Mouse (Mus musculus) heart, postnatal 10 days (tissue): Measurements from ENCODE around the gene Taf1a. TPM values are rescaled to one million over a fixed set of nuclear protein-coding genes. Genes with fewer than 3 reads are reported as not detected.
"Not testable (repeated sequence)": the region's sequence is repeated elsewhere in the genome, so short reads cannot be mapped to it uniquely, and the experiment has no call there.

Source experiments
- DNase-seq, 2 experiments: peaks; one replicate each; pipeline ENCODE4 v3.0.0; 2021
- intact Hi-C: fragments of 180-260 bp; cut with DNase I; formaldehyde crosslinking; loops from one replicate; pipeline ENCODE4 v1.15.1; 2025
- total RNA-seq, 2 experiments: library from RNA; stranded (reverse); gene quantifications; 2 replicates each; pipeline ENCODE4 v1.2.3; 2021

Gene Taf1a
- 1 to 10 TPM; 7.8 to 9.1 TPM for total RNA-seq

- peak; percentile 92 for DNase-seq
- intact Hi-C loops: loop anchor here (2.0 kb wide), 1 partner anchor 20 kb away; the partner anchor contains the start of gene Mia3
Measured at GRCm38 (mm10) chr1:183388426-183389406, at the start of gene Taf1a. Gene Taf1a (plus strand): TSS chr1:183388981.

- intact Hi-C loops, DNase-seq: not testable (repeated sequence)
Measured at GRCm38 (mm10) chr1:183342902-183343301, 45.9 kb upstream of the Taf1a start.

- DNase-seq: peak; percentile 89 to 92
- intact Hi-C loops: no loop called here
Measured at GRCm38 (mm10) chr1:183344886-183345816, 43.6 kb upstream of the Taf1a start.

GRCm38 (mm10) chr1:183345817-183346195 lies 43.0 kb upstream of the Taf1a start:
- DNase-seq: no peak

GRCm38 (mm10) chr1:183349840-183350239 lies 38.9 kb upstream of the Taf1a start:
- intact Hi-C loops: no loop called here
- DNase-seq: peak; percentile 68 to 82

More at GRCm38 (mm10) chr1:183345817-183346195, 43.0 kb upstream of the Taf1a start:
- intact Hi-C loops: no loop called here

GRCm38 (mm10) chr1:183358901-183359300 lies 29.9 kb upstream of the Taf1a start:
- intact Hi-C loops: no loop called here
- no peak for DNase-seq

GRCm38 (mm10) chr1:183362301-183362700 lies 26.5 kb upstream of the Taf1a start:
- intact Hi-C loops: loop anchor here (5.0 kb wide), 1 partner anchor 35 kb away; no protein-coding TSS in a partner anchor
- DNase-seq: no peak

GRCm38 (mm10) chr1:183362729-183363576 lies 25.8 kb upstream of the Taf1a start:
- no peak for DNase-seq
- intact Hi-C loops: loop anchor here (5.0 kb wide), 1 partner anchor 34 kb away; no protein-coding TSS in a partner anchor

GRCm38 (mm10) chr1:183363577-183363867 lies 25.3 kb upstream of the Taf1a start:
- DNase-seq: no peak
- intact Hi-C loops: loop anchor here (5.0 kb wide), 1 partner anchor 34 kb away; no protein-coding TSS in a partner anchor

GRCm38 (mm10) chr1:183366361-183366760 lies 22.4 kb upstream of the Taf1a start:
- no peak for DNase-seq
- intact Hi-C loops: no loop called here

GRCm38 (mm10) chr1:183368601-183369400 lies 20.0 kb upstream of the Taf1a start:
- intact Hi-C loops: loop anchor here (2.0 kb wide), 1 partner anchor 20 kb away; the partner anchor contains the start of gene Taf1a

GRCm38 (mm10) chr1:183369427-183370014 lies 19.3 kb upstream of the Taf1a start, which contains the start of gene Mia3:
Gene Mia3 (minus strand): TSS chr1:183369553.
- intact Hi-C loops: loop anchor here (2.0 kb wide), 1 partner anchor 19 kb away; the partner anchor contains the start of gene Taf1a
- DNase-seq: peak; percentile 94 to 96

More at GRCm38 (mm10) chr1:183368601-183369400, 20.0 kb upstream of the Taf1a start:
- DNase-seq: peak in 1 of 2 experiments; percentile 21

- intact Hi-C loops: no loop called here
- DNase-seq: no peak
Measured at GRCm38 (mm10) chr1:183374728-183375127, 14.1 kb upstream of the Taf1a start.

- no peak for DNase-seq
- intact Hi-C loops: no loop called here
Measured at GRCm38 (mm10) chr1:183377045-183377444, 11.7 kb upstream of the Taf1a start.

- peak; percentile 19 to 37 for DNase-seq
- intact Hi-C loops: no loop called here
Measured at GRCm38 (mm10) chr1:183378321-183378941, 10.3 kb upstream of the Taf1a start.

GRCm38 (mm10) chr1:183379376-183379775 lies 9.4 kb upstream of the Taf1a start:
- intact Hi-C loops, DNase-seq: not testable (repeated sequence)

GRCm38 (mm10) chr1:183381816-183382215 lies 7.0 kb upstream of the Taf1a start:
- intact Hi-C loops: no loop called here
- no peak for DNase-seq

GRCm38 (mm10) chr1:183382621-183383020 lies 6.2 kb upstream of the Taf1a start:
- intact Hi-C loops: no loop called here
- DNase-seq: no peak
